Mouse (Mus musculus) myocyte (in vitro differentiated cells): Measurements from ENCODE around the gene Pappa2. TPM values are rescaled to one million over a fixed set of nuclear protein-coding genes. Genes with fewer than 3 reads are reported as not detected.

Source experiments
- H3K27me3 ChIP-seq: one replicate; pipeline ENCODE4 v1.6.1; 2011; ENCODE audit not compliant: control insufficient read depth, insufficient read depth, insufficient read length
- H3K36me3 ChIP-seq: one replicate; pipeline ENCODE4 v1.6.1; 2011; ENCODE audit not compliant: control insufficient read depth, insufficient read depth
- H3K4me2 ChIP-seq: one replicate; pipeline ENCODE4 v1.6.1; 2011; ENCODE audit warnings: low read depth, control low read depth
- H3K4me3 ChIP-seq: one replicate; pipeline ENCODE4 v1.5.1; 2011; ENCODE audit warnings: mild to moderate bottlenecking, control low read depth, moderate library complexity
- H3K79me2 ChIP-seq: one replicate; pipeline ENCODE4 v1.6.1; 2011; ENCODE audit not compliant: control insufficient read depth, insufficient read depth
- H3ac ChIP-seq: one replicate; pipeline ENCODE4 v1.6.1; 2011; ENCODE audit not compliant: control insufficient read depth, insufficient read length
- CEBPB ChIP-seq: IDR thresholded peaks from 2 replicates; pipeline ENCODE4 v1.6.1; 2011; ENCODE audit warnings: mild to moderate bottlenecking, moderate library complexity; ENCODE audit not compliant: poor library complexity, insufficient read depth, severe bottlenecking
- E2F4 ChIP-seq: IDR thresholded peaks from one replicate; pipeline ENCODE4 v1.6.1; 2011; ENCODE audit warnings: mild to moderate bottlenecking, control low read depth, moderate library complexity; ENCODE audit not compliant: insufficient read depth
- MAX ChIP-seq: IDR thresholded peaks from one replicate; pipeline ENCODE4 v1.6.1; 2011; ENCODE audit warnings: low read depth, mild to moderate bottlenecking, control low read depth
- MYOD1 ChIP-seq, 3 experiments: IDR thresholded peaks; one replicate each; pipeline ENCODE4 v1.6.1; 2011; ENCODE audit warnings: control low read depth in 2 of 3, low read depth in 2 of 3, mild to moderate bottlenecking in 2 of 3, moderate library complexity in 1 of 3; ENCODE audit not compliant: insufficient read length in 2 of 3, control insufficient read depth in 1 of 3
- MYOG ChIP-seq, 3 experiments: IDR thresholded peaks; one replicate each; pipeline ENCODE4 v1.6.1; 2011; ENCODE audit warnings: control low read depth in 2 of 3, low read depth in 2 of 3, mild to moderate bottlenecking in 2 of 3; ENCODE audit not compliant: insufficient read length in 2 of 3, control insufficient read depth in 1 of 3, insufficient read depth in 1 of 3
- POLR2A ChIP-seq: IDR thresholded peaks from one replicate; pipeline ENCODE4 v1.6.1; 2011; ENCODE audit warnings: low read depth, mild to moderate bottlenecking, control low read depth, moderate library complexity; ENCODE audit not compliant: insufficient read length
- POLR2AphosphoS2 ChIP-seq: IDR thresholded peaks from one replicate; pipeline ENCODE4 v1.6.1; 2011; ENCODE audit warnings: low read depth, control low read depth; ENCODE audit not compliant: insufficient read length
- REST ChIP-seq: IDR thresholded peaks from one replicate; pipeline ENCODE4 v1.6.1; 2011; ENCODE audit warnings: mild to moderate bottlenecking, control low read depth, moderate library complexity; ENCODE audit not compliant: insufficient read depth, insufficient read length
- SRF ChIP-seq: IDR thresholded peaks from one replicate; pipeline ENCODE4 v1.6.1; 2011; ENCODE audit warnings: low read depth; ENCODE audit not compliant: control insufficient read depth, insufficient read length
- TCF12 ChIP-seq: IDR thresholded peaks from one replicate; pipeline ENCODE4 v1.6.1; 2011; ENCODE audit warnings: mild to moderate bottlenecking, control low read depth; ENCODE audit not compliant: poor library complexity, insufficient read depth, severe bottlenecking
- TCF3 ChIP-seq: IDR thresholded peaks from one replicate; pipeline ENCODE4 v1.6.1; 2011; ENCODE audit warnings: low read depth, control low read depth; ENCODE audit not compliant: insufficient read length
- USF1 ChIP-seq: IDR thresholded peaks from one replicate; pipeline ENCODE4 v1.6.1; 2011; ENCODE audit warnings: low read depth, mild to moderate bottlenecking, control low read depth, moderate library complexity
- polyA plus RNA-seq: library from polyadenylated mRNA; unstranded; fragments of >200 nt; fragmentation: generic; extraction: Trizol; gene quantifications from one replicate; pipeline ENCODE4 v1.2.1, GENCODE M21; 2012; ENCODE audit warnings: missing spikeins

The Pappa2 gene
- polyA plus RNA-seq, 1 experiment: 0.97 TPM

- Histone ChIP-seq H3ac (no peak overlapping the region), H3K27me3 (no peaks in the 10 kb centered on the region), H3K36me3 (no peaks in the 10 kb centered on the region), H3K4me3 (no peak overlapping the region), H3K79me2 (no peaks in the 10 kb centered on the region), H3K4me2 (no peak overlapping the region)
- TF ChIP-seq REST: no peak
- no peak for TF ChIP-seq MYOG (IDR thresholded peaks at IDR 0.05; ENCODE audit: control insufficient read depth in 1 of 3, insufficient read depth in 1 of 3, insufficient read length in 2 of 3, low read depth in 2 of 3)
- TF ChIP-seq USF1: no peak
- TF ChIP-seq MYOD1 (IDR thresholded peaks at IDR 0.05; ENCODE audit: control insufficient read depth in 1 of 3, insufficient read length in 2 of 3, low read depth in 2 of 3): no peak
- TF ChIP-seq CEBPB: no peak
- TF ChIP-seq POLR2A: no peak
- no peak for TF ChIP-seq TCF3
- TF ChIP-seq TCF12: no peak
- TF ChIP-seq MAX: no peak
- TF ChIP-seq POLR2AphosphoS2: no peak
- TF ChIP-seq SRF: no peak
- TF ChIP-seq E2F4: no peak
These were observed 281.0 kb downstream of the Pappa2 start for GRCm38 (mm10) chr1:158699276-158699675.

GRCm38 (mm10) chr1:158697859-158698569 is 282.3 kb downstream of the Pappa2 start:
- no peak overlapping the region for H3K4me2 ChIP-seq
- TF ChIP-seq TCF3 (no peak), POLR2AphosphoS2 (no peak), MAX (no peak), MYOG (IDR thresholded peaks at IDR 0.05; ENCODE audit: control insufficient read depth in 1 of 3, insufficient read depth in 1 of 3, insufficient read length in 2 of 3, low read depth in 2 of 3) (no peak), TCF12 (no peak), SRF (no peak), USF1 (no peak), MYOD1 (IDR thresholded peaks at IDR 0.05; ENCODE audit: control insufficient read depth in 1 of 3, insufficient read length in 2 of 3, low read depth in 2 of 3) (no peak), POLR2A (no peak), REST (no peak), CEBPB (no peak), E2F4 (no peak)
- H3K27me3 ChIP-seq: no peaks in the 10 kb centered on the region
- no peak overlapping the region for H3ac ChIP-seq
- H3K79me2 ChIP-seq: no peaks in the 10 kb centered on the region
- no peak overlapping the region for H3K4me3 ChIP-seq
- H3K36me3 ChIP-seq: no peaks in the 10 kb centered on the region

GRCm38 (mm10) chr1:158697423-158697822 is 282.9 kb downstream of the Pappa2 start:
- Histone ChIP-seq H3ac (no peak overlapping the region), H3K36me3 (no peaks in the 10 kb centered on the region), H3K27me3 (no peaks in the 10 kb centered on the region), H3K79me2 (no peaks in the 10 kb centered on the region), H3K4me3 (no peak overlapping the region), H3K4me2 (no peak overlapping the region)
- no peak for TF ChIP-seq USF1
- TF ChIP-seq MYOD1 (IDR thresholded peaks at IDR 0.05; ENCODE audit: control insufficient read depth in 1 of 3, insufficient read length in 2 of 3, low read depth in 2 of 3): no peak
- TF ChIP-seq MAX: no peak
- TF ChIP-seq CEBPB: no peak
- no peak for TF ChIP-seq TCF12
- TF ChIP-seq MYOG (IDR thresholded peaks at IDR 0.05; ENCODE audit: control insufficient read depth in 1 of 3, insufficient read depth in 1 of 3, insufficient read length in 2 of 3, low read depth in 2 of 3): no peak
- TF ChIP-seq REST: no peak
- TF ChIP-seq POLR2AphosphoS2: no peak
- TF ChIP-seq TCF3: no peak
- TF ChIP-seq E2F4: no peak
- no peak for TF ChIP-seq POLR2A
- TF ChIP-seq SRF: no peak

GRCm38 (mm10) chr1:158687726-158688125 is 292.6 kb downstream of the Pappa2 start:
- Histone ChIP-seq H3ac (no peak overlapping the region), H3K79me2 (no peaks in the 10 kb centered on the region), H3K27me3 (peaks cover 8% of the 10 kb centered on the region), H3K36me3 (no peaks in the 10 kb centered on the region), H3K4me3 (no peak overlapping the region), H3K4me2 (no peak overlapping the region)
- no peak for TF ChIP-seq MAX
- no peak for TF ChIP-seq TCF3
- TF ChIP-seq REST: no peak
- no peak for TF ChIP-seq TCF12
- no peak for TF ChIP-seq POLR2AphosphoS2
- TF ChIP-seq SRF: no peak
- no peak for TF ChIP-seq CEBPB
- no peak for TF ChIP-seq USF1
- no peak for TF ChIP-seq MYOD1 (IDR thresholded peaks at IDR 0.05; ENCODE audit: control insufficient read depth in 1 of 3, insufficient read length in 2 of 3, low read depth in 2 of 3)
- TF ChIP-seq MYOG (IDR thresholded peaks at IDR 0.05; ENCODE audit: control insufficient read depth in 1 of 3, insufficient read depth in 1 of 3, insufficient read length in 2 of 3, low read depth in 2 of 3): no peak
- no peak for TF ChIP-seq POLR2A
- TF ChIP-seq E2F4: no peak
